Mouse (Mus musculus) lung, embryonic 15.5 days (tissue): ENCODE data around the gene Prdm13. TPM values are rescaled to one million over a fixed set of nuclear protein-coding genes. Genes with fewer than 3 reads are reported as not detected.

Source experiments
- ATAC-seq: fragments of 200-750 bp; cut with Nextera tagmentation; 2 replicates; pipeline ENCODE4 v1.8.0; 2017; ENCODE audit warnings: moderate number of reproducible peaks, borderline replicate concordance; ENCODE audit not compliant: low FRiP score, low TSS enrichment; ENCODE audit errors: extremely low read depth
- H3K27ac ChIP-seq: fragments of 300-500 bp; sonication (generic); 2 replicates; pipeline ENCODE4 v1.5.1; 2015; ENCODE audit warnings: moderate library complexity, mild to moderate bottlenecking, inconsistent platforms
- H3K27me3 ChIP-seq: fragments of 300-500 bp; sonication (generic); 2 replicates; pipeline ENCODE4 v1.6.1; 2015; ENCODE audit warnings: inconsistent platforms
- H3K36me3 ChIP-seq: fragments of 300-500 bp; sonication (generic); 2 replicates; pipeline ENCODE4 v1.6.1; 2015; ENCODE audit warnings: inconsistent platforms
- H3K4me1 ChIP-seq: fragments of 300-500 bp; sonication (generic); 2 replicates; pipeline ENCODE4 v1.6.1; 2015; ENCODE audit warnings: inconsistent platforms
- H3K4me2 ChIP-seq: fragments of 300-500 bp; sonication (generic); 2 replicates; pipeline ENCODE4 v1.6.1; 2015; ENCODE audit warnings: inconsistent platforms, mild to moderate bottlenecking, moderate library complexity
- H3K4me3 ChIP-seq: fragments of 300-500 bp; sonication (generic); 2 replicates; pipeline ENCODE4 v1.5.1; 2015; ENCODE audit warnings: mild to moderate bottlenecking, inconsistent platforms
- H3K9ac ChIP-seq: fragments of 300-500 bp; sonication (generic); 2 replicates; pipeline ENCODE4 v1.6.1; 2015; ENCODE audit warnings: inconsistent platforms
- H3K9me3 ChIP-seq: fragments of 300-500 bp; sonication (generic); 2 replicates; pipeline ENCODE4 v1.6.1; 2016; ENCODE audit warnings: inconsistent platforms
- WGBS: fragments of 180-500 bp; shearing (Covaris S2); methylation state at CpG from one replicate; pipeline ENCODE4 v1.1.7; 2015; 5-methylcytosine and 5-hydroxymethylcytosine counted together
- polyA plus RNA-seq: library from polyadenylated mRNA; unstranded; fragments of >200 nt; fragmentation: Nextera tagmentation; extraction: Ambion mirVana; gene quantifications from 2 replicates; pipeline ENCODE4 v1.2.1, GENCODE M21; 2015

The Prdm13 gene
- not detected in 2 replicates for polyA plus RNA-seq

- H3K4me2 ChIP-seq, result no peak within 1 kb of the TSS
- no peak within 1 kb of the TSS for H3K4me3 ChIP-seq
- no peak for ATAC-seq
- WGBS, result under 1% methylated on average over 38 of the region's 38 CpGs
- H3K4me1 ChIP-seq, result peaks cover 10% of the 10 kb centered on the region; the same call in 1 of the 2 replicates
- H3K9ac ChIP-seq, result no peak within 1 kb of the TSS
- no peaks in the 10 kb centered on the region for H3K9me3 ChIP-seq
- H3K27ac ChIP-seq, result no peak within 1 kb of the TSS
- peaks cover 100% of the 10 kb centered on the region for H3K27me3 ChIP-seq
- H3K36me3 ChIP-seq, result no peaks in the 10 kb centered on the region
Measured at GRCm38 (mm10) chr4:21685595-21686091, at the start of gene Prdm13. Prdm13 (minus strand) TSS chr4:21685963.

- ATAC-seq, result peak; percentile 97
- H3K36me3 ChIP-seq, result peaks cover under 1% of the 10 kb centered on the region; the same call in 1 of the 2 replicates
- peak within 1 kb of the TSS; percentile 76 for H3K4me2 ChIP-seq
- H3K4me3 ChIP-seq, result peak within 1 kb of the TSS; percentile 68
- no peaks in the 10 kb centered on the region for H3K27me3 ChIP-seq
- peak within 1 kb of the TSS; percentile 85 for H3K9ac ChIP-seq
- H3K4me1 ChIP-seq, result peaks cover 5% of the 10 kb centered on the region
- under 1% methylated on average over 37 of the region's 37 CpGs for WGBS
- H3K27ac ChIP-seq, result peak within 1 kb of the TSS; percentile 84
- no peaks in the 10 kb centered on the region for H3K9me3 ChIP-seq
Measured at GRCm38 (mm10) chr4:21727615-21728165, 41.9 kb upstream of the Prdm13 start, which contains the start of gene Ccnc. Ccnc (plus strand) TSS chr4:21727701.

DNA sequence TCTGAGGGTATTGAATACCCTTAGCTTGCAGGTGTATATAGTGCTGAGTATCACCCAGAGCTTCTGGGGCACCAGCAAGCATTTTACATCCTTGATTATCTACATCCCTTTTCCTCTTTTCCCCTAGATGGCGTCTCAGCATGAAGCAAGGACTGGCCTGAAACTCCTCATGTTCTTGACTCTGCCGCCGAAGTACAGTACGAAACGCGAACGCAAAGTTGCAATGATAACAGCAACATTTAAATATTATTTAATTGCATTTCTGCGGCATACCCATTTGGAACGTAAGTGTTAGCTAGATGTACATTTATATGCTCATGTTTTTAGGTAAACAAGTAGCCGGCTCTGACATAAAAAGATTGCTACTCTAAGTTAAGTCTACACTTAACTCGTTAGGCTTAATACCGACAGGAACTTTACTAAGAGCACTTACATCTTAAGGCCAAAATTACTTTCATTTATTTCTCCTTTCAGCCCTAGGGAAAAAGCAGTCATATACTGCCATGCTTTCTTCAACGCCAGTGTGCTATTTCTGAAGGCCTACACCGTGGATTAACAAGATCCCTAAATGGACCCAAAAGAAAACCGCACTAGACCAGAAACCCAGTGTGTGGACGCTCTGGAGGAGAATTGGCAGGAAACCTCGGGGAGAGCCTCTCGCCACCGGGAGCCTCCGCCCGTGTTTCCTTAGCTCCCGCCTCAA is 41.3 kb upstream of the Prdm13 start:
- H3K4me3 ChIP-seq, result peak overlapping the region; percentile 68
- H3K36me3 ChIP-seq, result no peaks in the 10 kb centered on the region
- H3K4me1 ChIP-seq, result peaks cover 5% of the 10 kb centered on the region
- H3K9ac ChIP-seq, result peak overlapping the region; percentile 85
- peak overlapping the region; percentile 76 for H3K4me2 ChIP-seq
- no peaks in the 10 kb centered on the region for H3K27me3 ChIP-seq
- peak overlapping the region; percentile 84 for H3K27ac ChIP-seq
- WGBS, result under 1% methylated on average over 22 of the region's 22 CpGs
- peak; percentile 73; the same call in 1 of the 2 replicates for ATAC-seq
- H3K9me3 ChIP-seq, result no peaks in the 10 kb centered on the region

- Histone ChIP-seq H3K36me3 (no peaks in the 10 kb centered on the region), H3K4me2 (no peak overlapping the region), H3K27me3 (no peaks in the 10 kb centered on the region), H3K4me3 (no peak overlapping the region), H3K9ac (no peak overlapping the region), H3K4me1 (no peaks in the 10 kb centered on the region), H3K27ac (no peak overlapping the region), H3K9me3 (no peaks in the 10 kb centered on the region)
- 63% methylated on average over 7 of the region's 7 CpGs for WGBS
- no peak for ATAC-seq
Measured at GRCm38 (mm10) chr4:21722752-21723334, 37.1 kb upstream of the Prdm13 start.

DNA sequence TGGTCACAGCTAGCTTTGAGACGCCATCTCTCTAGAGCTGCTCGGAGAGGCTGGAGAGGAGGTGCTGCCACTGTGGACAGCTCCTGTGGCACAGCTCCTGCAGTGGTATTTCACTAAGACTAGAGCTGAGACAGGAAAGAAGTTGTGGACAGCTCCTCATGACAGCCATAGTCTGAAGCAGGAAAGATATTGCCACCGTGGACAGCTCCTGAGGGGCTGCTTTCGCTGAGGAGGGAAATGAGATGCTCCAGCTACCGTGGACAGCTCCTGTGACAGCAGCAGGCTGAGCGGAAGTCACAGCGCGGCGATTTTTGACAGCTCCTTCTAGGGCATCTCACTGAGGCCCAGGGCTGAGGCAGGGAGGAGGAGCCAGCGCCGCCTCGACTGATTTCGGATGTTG is 26.4 kb upstream of the Prdm13 start:
- WGBS, result 4% methylated on average over 13 of the region's 13 CpGs
- H3K4me3 ChIP-seq, result no peak overlapping the region
- ATAC-seq, result peak; percentile 97
- H3K4me1 ChIP-seq, result no peaks in the 10 kb centered on the region
- H3K9ac ChIP-seq, result no peak overlapping the region
- no peaks in the 10 kb centered on the region for H3K36me3 ChIP-seq
- H3K4me2 ChIP-seq, result 0 out of 2 replicates have a peak overlapping the region, but pooled peaks have one; percentile 13
- H3K9me3 ChIP-seq, result no peaks in the 10 kb centered on the region
- no peaks in the 10 kb centered on the region for H3K27me3 ChIP-seq
- H3K27ac ChIP-seq, result no peak overlapping the region

DNA sequence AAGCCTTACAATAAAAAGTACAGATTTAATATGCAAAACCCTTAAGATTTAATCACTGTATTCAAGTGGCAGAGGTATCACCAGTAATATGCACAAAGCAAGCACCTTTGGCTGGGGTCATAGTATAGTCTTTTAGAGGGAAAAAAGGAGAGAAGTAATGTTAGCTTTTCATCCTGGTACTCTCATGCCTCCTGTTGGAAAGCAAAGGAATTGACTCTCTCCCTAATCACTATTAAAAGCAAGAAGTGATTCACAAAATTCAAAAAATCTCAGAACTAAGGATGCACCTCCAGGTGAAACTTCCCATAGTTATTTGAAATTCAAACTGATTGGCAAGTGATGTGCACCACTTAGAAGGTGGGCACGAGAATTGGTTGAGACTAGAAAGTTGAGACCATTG is 19.3 kb upstream of the Prdm13 start:
- WGBS, result 48% methylated on average over 1 of the region's 1 CpGs
- ATAC-seq, result no peak

GRCm38 (mm10) chr4:21695638-21696254 is 10.0 kb upstream of the Prdm13 start:
- no peak for ATAC-seq
- H3K4me1 ChIP-seq, result no peaks in the 10 kb centered on the region
- no peak overlapping the region for H3K9ac ChIP-seq
- no peak overlapping the region for H3K4me3 ChIP-seq
- no peaks in the 10 kb centered on the region for H3K9me3 ChIP-seq
- H3K27me3 ChIP-seq, result peaks cover 27% of the 10 kb centered on the region
- no peaks in the 10 kb centered on the region for H3K36me3 ChIP-seq
- H3K27ac ChIP-seq, result no peak overlapping the region
- no peak overlapping the region for H3K4me2 ChIP-seq
- WGBS, result 27% methylated on average over 7 of the region's 7 CpGs

More for the DNA sequence above, 19.3 kb upstream of the Prdm13 start:
- Histone ChIP-seq H3K36me3 (no peaks in the 10 kb centered on the region), H3K9ac (no peak overlapping the region), H3K27me3 (peaks cover 7% of the 10 kb centered on the region; the same call in 1 of the 2 replicates), H3K9me3 (no peaks in the 10 kb centered on the region), H3K27ac (no peak overlapping the region), H3K4me2 (no peak overlapping the region), H3K4me1 (no peaks in the 10 kb centered on the region), H3K4me3 (no peak overlapping the region)

- H3K4me2 ChIP-seq, result no peak overlapping the region
- no peaks in the 10 kb centered on the region for H3K9me3 ChIP-seq
- H3K27ac ChIP-seq, result no peak overlapping the region
- H3K4me1 ChIP-seq, result peaks cover 10% of the 10 kb centered on the region; the same call in 1 of the 2 replicates
- H3K9ac ChIP-seq, result no peak overlapping the region
- H3K4me3 ChIP-seq, result no peak overlapping the region
- H3K36me3 ChIP-seq, result no peaks in the 10 kb centered on the region
- WGBS, result 11% methylated on average over 7 of the region's 7 CpGs
- no peak for ATAC-seq
- peaks cover 82% of the 10 kb centered on the region for H3K27me3 ChIP-seq
Measured at GRCm38 (mm10) chr4:21690221-21690620, 4.5 kb upstream of the Prdm13 start.

- H3K9me3 ChIP-seq, result no peaks in the 10 kb centered on the region
- H3K4me2 ChIP-seq, result peak overlapping the region; percentile 96
- 1% methylated on average over 18 of the region's 18 CpGs for WGBS
- H3K4me3 ChIP-seq, result peak overlapping the region; percentile 48; the same call in 1 of the 2 replicates
- no peak overlapping the region for H3K27ac ChIP-seq
- H3K27me3 ChIP-seq, result peaks cover 89% of the 10 kb centered on the region
- no peaks in the 10 kb centered on the region for H3K36me3 ChIP-seq
- no peak overlapping the region for H3K9ac ChIP-seq
- no peak for ATAC-seq
- peaks cover 10% of the 10 kb centered on the region; the same call in 1 of the 2 replicates for H3K4me1 ChIP-seq
Measured at GRCm38 (mm10) chr4:21689492-21689941, 3.8 kb upstream of the Prdm13 start.

DNA sequence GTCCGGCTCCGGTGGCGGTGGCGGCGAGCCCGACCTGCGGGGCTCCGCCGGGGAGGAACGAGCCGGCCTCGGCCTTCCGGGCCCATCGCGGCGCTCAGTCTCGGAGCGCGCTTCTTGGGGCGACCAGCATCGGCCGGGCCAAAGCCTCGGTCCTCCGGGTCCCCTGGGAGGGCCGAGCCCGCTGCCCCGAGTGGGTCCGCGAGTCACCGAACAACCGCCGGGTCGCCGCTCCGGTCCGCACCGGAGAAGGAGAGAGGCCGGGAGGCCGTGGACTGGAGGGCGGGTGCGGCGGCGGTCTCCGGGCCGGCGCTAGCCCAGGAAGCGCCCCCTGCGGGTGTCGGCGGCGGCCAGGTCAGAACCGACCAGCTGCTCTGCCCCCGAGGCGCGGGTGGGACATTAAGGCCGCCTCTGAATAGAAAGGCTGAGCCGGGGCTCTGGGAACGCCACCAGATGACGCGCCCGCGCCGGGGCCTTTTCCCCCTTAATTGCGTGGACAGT is 3.0 kb upstream of the Prdm13 start:
- peaks cover 10% of the 10 kb centered on the region; the same call in 1 of the 2 replicates for H3K4me1 ChIP-seq
- H3K9me3 ChIP-seq, result no peaks in the 10 kb centered on the region
- no peak overlapping the region for H3K9ac ChIP-seq
- no peaks in the 10 kb centered on the region for H3K36me3 ChIP-seq
- peaks cover 97% of the 10 kb centered on the region for H3K27me3 ChIP-seq
- peak overlapping the region; percentile 48 for H3K4me3 ChIP-seq
- H3K27ac ChIP-seq, result no peak overlapping the region
- peak; percentile 36; the same call in 1 of the 2 replicates for ATAC-seq
- H3K4me2 ChIP-seq, result peak overlapping the region; percentile 96
- WGBS, result 1% methylated on average over 45 of the region's 64 CpGs
